Mouse (Mus musculus): Measurements from ENCODE around the gene Prr13.

DNA sequence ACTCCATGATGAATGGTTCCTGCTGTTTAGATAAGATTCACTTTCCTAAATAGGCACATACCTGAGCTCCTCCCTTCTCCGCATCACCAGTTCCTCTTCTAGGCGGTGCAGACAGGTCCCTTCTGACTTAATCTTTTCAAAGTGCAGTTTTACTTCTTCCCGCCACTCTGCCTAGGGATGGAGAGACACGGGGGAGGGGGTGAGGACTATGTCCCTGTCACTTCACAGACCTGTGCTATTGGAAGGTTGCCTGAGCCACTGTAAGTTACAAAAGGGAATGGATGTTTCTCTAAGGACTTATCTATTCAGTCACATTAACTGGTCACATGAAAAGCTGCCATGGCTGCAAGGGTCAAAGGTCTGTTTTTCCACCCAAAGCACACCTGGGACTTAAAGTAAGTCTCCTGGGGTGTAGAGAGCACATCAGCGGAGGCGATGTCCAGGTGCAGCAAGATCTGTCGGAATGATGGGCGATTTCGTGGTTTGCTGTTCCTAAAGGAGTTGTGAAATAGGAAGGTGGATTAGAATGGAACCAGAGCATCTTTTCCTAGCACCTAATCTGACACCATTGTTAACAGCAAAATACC, 43.5 kb downstream of the Prr13 start:
- TF ChIP-seq CTCF (IDR thresholded peaks at IDR 0.05; ENCODE audit: insufficient read depth, low read length) (no peak), POLR2A (IDR thresholded peaks at IDR 0.05; ENCODE audit: borderline replicate concordance, extremely low read depth, low read depth, low read length) (no peak)

Data from lung, adult 2 months (tissue).